Mouse (Mus musculus): ENCODE results near the gene Hoxa4. TPM values are rescaled to one million over a fixed set of nuclear protein-coding genes. Genes with fewer than 3 reads are reported as not detected.

The Hoxa4 gene
- polyA plus RNA-seq (2012; rRNA removed): 1.6 and 2.2 TPM in 2 replicates

DNA sequence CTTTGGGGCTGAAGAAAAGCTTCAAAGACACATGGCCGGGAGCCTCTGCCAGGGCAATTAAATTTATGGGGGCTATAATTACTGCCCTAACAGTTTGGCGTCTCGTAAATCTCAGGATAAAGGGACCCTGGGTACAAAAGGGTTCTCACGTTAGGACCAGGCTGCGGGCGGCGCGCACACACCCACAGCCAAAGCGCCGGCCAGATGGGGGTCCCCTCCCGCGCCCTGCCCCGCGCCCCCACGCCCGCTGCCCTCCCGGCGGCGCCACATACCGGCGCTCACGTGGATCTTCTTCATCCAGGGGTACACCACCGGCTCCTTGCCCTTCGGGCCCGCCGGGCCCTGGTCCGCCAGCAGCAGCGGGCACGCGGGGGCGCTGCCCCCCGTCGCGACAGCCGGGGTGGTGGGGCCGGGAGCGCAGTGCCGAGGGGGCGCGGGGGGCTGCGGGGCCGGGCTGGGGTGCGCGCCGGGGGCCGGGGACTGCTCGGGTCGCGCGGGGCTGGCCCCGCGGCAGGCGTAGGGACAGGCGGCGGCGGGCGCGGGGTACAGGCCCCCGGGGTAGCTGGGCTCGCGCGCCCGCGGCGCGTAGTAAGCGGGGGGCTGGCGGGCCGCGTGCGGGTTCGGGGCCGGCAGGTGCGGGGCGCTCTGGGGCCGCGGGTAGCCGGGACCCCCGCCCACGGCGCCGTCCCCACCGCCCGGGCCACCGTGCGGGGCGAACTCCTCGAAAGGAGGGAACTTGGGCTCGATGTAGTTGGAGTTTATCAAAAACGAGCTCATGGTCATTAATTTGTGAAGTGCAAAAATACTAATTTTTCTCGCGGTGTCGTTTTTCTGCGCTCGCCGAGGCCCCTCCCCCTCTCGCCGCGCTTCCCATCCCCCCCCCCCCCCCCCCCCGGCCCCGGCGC lies at the start of gene Hoxa4:
Gene Hoxa4, minus strand, starts transcription at position 848 of the 905 bp plus-strand sequence.

DNA sequence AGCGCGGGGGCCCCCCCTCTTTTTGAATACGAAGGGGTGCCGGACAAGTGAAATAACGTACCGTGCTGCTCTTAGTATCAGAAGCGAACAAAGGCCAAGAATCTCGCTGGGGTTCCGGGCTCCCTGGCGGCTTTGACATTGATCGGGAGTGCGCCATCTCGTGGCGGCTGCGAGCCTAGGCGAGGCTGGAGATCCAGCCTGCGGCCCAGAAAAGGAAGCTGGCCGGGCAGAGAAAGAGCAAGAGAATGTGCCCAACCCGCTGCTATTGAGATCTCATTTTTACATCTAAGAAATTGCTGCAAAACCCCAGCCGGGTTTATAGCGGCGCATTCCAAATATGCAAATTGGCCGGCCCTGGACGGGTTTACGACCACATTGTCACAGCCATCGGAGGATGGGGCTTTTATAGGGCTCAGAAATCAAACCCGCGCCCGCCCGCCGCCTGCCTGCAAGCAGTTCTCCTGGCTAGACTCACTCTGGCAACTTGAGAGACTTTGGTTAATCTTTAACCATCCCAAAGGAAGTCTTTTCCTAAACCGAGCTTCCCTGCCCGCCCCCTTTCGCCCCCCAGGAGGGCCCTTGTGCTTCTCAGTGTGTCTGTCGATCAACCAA lies 48.9 kb upstream of the Hoxa4 start, which contains the start of gene Hoxa10:
Gene Hoxa10, minus strand, starts transcription at position 466 of the 612 bp plus-strand sequence.

DNA sequence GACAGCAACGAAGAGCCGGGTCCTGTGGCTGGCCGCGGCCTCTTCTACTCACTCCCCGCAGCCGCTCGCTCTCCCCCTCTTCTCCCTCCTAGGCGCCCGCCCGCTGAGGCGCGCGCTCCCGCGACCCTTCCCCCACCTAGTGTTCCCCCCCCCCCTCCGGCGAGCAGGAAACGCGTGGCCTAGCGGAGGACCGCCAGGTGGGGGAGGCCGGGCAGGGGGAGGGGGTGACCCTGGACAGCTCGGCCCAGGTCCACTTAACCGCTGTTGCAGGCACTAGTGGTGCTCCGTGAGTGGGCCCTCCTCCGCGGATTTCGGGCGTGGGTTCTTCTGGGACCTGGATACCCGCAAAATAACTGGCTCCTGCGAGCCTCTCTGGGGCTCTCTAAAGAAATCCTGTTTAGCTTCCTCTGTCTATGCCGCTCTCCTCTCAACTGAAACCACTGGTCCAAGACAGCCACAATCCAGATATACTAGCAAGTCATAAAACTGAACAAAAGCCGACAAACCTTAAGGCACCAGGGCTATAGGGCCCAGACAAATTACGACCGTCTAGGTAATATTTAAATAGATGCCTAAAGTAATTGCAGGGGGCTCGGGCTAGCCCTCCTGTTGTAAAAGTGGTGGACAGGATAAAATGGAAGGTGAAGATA lies 39.1 kb upstream of the Hoxa4 start, which contains the start of gene Hoxa9:
Gene Hoxa9, minus strand, starts transcription at position 574 of the 650 bp plus-strand sequence.

DNA sequence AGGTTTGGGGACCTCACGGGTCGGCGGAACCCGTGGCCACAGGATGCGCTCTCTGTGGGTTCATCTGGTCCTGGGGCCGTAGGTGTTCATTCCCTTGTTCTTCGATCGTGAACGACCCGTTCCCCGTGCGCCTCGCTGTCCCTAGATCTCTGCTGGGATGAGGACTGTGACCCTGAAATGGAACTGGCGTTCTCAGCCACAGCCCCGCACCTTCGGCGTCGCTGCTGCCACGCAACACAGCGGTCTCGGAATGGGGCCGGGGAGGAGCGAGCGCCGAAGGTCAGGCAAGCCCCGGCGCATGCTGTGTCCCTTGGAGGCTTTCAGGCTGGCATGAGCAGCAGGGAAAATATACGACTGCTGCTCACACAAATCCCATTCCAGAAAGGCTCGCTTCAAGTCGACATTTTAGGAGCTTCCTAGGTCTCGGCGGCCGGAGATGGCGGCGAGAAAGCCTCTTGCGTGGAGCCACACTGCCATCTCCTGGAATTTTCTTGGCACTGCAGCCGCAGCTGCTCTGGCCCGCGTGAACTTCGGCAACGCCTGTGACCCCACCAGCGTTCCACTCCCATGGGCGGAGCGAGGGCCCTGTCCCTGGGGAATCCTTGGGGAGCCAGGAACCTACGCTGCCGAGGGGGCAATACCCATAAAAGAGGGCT lies 29.9 kb upstream of the Hoxa4 start, which contains the start of gene Hoxa7:
Gene Hoxa7, minus strand, starts transcription at position 518 of the 656 bp plus-strand sequence.

DNA sequence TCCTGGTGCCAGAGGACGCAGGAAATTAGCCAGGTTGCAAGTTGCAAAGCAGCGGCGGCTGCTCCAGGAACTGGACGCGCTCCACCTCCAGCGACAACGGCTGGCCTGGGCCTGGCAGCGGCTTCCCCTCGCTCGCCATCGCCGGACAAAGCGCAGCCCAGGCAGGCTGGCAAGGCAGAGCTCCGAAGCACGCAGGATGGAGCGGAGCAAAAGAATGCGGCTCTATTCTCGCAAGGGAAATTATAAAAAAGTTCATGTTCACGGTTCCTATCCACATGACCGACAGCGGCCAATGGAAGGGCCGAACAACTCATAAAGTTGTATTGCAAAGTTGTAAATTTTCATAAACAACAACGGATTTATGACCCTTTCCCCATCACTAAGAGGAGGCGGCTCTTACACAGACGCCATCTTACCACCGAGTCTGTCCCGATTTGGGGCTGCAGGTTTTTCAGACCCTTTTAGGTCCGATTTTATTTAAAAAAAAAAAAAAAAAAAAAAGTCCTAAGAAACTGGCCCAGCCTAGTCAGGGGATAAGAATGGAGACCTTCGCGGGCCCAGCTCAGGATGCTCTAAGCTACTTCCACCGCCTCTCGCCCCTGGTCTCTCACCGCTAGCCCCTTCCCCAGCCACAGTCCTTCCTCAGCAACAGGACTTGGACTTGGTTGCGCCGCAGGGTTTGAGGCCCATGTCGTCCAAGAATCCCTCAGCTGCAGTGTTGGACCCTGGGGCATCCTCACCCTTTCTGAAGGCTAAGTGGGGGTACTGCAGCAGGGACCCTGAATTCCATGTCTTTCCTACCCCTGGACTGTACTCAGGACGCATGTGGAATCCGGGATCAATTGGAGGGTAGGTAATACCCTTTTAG lies 21.8 kb upstream of the Hoxa4 start, which contains the start of the genes Hoxa3 and Gm28308:
Gene Hoxa3, minus strand, starts transcription at position 218 of the 868 bp plus-strand sequence.
Gene Gm28308, minus strand, starts transcription at position 221 of the 868 bp plus-strand sequence.

DNA sequence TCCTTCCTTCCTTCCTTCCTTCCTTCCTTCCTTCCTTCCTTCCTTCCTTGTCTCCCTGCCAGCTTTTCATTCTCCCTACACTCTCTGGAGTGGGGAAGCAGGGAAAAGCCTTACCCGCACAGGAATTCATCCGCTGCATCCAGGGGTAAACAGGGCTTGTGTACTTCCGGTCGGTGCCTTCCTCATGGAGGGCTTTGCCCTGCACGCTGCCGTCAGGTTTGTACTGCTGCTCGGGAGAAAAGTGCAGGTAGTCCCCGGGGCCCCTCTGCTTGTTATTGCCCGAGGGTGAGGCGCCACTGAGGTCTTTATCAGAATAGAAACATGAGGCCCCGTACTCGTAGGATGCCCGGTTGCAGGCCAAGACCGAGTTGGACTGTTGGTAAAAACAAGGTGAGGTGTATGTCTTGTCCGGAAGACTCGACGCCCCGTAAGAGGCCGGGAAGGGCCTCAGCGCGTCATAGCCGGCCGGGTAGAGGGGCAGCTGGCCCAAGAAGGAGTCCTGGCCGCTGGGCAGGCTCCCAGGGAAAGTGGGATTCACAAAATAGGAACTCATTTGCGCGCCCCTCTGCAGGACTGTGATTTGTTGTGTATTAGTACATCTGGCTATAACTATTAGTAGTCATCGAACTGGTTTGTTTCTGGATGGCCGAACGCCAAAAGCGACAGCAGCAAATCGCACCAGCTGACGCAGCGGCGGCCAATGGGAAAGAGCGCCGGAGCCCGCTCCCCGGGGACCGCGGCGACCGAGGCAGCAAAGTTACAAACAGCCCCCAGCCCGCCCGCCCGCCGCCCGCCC lies 16.7 kb upstream of the Hoxa4 start, which contains the start of gene Hoxa6:
Gene Hoxa6, minus strand, starts transcription at position 651 of the 796 bp plus-strand sequence.

DNA sequence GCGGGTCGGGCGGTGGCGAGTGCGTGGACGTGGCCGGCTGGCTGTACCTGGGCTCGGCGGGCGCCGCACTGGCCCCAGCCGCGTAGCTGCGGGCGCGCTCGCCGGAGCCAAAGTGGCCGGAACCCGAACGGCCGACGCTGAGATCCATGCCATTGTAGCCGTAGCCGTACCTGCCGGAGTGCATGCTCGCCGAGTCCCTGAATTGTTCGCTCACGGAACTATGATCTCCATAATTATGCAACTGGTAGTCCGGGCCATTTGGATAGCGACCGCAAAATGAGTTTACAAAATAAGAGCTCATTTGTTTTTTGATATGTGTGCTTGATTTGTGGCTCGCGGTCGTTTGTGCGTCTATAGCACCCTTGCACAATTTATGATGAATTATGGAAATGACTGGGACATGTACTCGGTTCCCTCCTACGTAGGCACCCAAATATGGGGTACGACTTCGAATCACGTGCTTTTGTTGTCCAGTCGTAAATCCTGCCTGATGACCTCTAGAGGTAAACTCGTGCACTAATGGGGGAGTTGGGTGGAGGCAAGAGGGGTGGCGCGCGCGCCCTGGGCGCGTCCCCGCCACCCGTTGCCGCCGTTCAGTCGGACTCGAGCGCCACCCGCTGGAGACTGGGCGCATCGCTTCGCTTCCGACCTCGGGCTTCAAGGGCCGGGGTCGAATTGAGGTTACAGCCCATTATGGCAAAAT lies 12.6 kb upstream of the Hoxa4 start, which contains the start of gene Hoxa5:
Gene Hoxa5, minus strand, starts transcription at position 538 of the 703 bp plus-strand sequence.

DNA sequence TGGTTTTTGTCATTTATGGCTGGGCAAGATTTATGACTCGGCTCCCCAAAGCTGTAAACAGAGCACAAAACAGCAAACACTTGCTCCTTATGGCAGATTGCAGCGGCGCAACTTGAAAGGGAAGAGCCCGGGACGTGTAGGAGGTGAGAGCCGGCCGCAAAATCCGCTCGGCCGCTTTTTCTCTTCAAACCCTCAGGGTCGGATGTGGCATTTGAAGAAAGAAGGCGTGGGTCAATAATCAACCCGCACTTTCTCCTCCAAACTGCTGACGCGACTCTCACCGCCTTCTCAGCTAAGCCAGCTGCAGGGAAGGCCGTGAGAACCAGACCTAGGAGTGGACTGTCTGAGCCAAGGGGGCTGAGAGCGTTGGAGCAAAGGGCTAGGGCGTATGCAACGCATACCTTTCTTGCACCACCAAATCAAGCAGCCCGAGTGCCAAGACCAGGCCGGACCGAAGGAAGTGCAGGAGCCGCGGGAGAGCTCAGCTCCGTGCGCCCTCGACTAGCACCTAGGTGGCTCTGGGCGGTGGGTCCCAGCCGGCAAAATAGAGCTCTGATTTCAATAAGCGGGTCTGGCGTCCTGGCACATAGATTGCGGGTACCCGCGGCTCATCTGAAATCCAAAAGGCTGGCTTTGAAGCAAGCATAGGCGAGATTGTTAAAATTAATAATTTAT lies 14.4 kb downstream of the Hoxa4 start, which contains the start of gene 5730596B20Rik:
Gene 5730596B20Rik, plus strand, starts transcription at position 438 of the 675 bp plus-strand sequence.

DNA sequence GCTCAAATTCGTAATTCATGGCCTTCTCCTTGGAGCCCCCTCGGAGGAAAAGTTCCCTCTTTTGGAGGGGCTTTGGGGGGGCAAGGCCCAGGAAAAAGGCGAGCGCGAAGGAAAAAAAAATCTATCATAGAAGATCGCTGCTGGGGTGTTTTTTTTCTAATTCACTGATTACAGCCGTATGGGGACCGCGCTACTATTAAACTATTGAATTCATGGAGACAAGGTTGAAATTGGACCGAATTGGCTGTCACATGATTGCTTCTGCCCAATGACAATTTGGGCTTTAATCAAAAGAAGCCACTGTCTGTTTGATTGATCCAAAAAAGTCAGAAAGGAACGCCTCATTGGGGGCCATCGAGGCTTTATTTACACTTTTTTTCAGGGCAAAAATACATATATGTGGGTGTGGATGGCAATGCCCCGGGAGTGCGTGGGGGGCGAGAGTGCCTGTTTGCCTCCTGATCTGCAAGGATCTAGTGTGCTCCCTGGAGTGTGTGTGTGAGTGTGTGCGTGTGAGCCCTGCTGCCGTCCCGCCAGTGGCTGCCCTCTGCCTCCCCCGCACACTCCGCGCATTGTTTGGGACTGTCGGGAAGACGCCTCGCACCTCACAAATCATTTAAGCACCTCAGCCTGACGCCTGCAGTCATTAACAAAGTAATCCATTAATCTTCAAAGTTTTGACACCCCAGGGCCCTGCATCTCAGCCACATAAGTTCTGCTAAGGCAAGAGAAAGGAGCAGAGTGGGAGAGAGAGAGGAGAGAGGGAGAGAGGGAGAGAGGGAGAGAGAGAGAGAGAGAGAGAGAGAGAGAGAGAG lies 26.7 kb downstream of the Hoxa4 start, which contains the start of gene Hoxa2:
Gene Hoxa2, minus strand, starts transcription at position 206 of the 815 bp plus-strand sequence.

DNA sequence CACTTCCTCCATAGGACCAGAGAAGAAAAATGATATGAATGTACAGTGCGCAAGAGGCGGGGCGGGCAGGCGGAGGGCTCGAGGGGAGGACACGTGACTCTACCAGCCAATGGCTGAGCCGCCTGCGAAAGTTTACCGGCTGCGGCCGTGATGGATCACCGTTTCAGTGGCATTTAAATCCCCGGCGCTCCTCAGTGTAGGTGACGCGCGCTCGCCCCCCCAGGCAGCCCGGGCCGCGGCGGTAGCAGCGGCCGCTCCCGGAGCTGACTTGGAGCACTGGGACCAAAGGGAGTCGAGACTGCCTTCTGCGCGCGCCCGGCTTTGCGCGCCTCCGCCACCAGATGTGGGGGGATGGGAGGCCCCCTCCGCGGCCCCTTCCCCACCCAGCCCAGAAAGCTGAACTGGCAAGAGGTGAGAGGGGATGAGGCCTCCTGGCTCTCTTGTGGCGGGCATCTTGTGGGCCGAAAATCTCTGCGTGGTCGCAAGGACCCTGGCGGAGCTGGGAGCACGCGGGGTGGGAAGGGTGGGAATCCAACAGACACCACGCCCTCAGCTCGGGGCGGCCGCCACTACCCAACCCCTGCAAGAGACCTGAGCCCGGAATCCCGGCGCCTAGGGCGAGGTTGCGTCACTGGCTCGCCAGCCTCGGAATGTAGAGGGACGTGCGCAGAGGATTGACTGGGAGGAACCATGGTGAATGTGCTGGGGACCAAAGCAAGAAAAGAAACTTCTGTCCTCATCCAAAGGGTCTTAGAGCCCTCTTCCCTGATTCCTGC lies 33.1 kb downstream of the Hoxa4 start, which contains the start of gene Hoxa1:
Gene Hoxa1, minus strand, starts transcription at position 42 of the 776 bp plus-strand sequence.

Other genes with a start within 250 kb of the Hoxa4 start
- 2.7 and 4.4 TPM in 2 replicates for gene Skap2, start 179.2 kb downstream of the Hoxa4 start, polyA plus RNA-seq (2012; rRNA removed)
- gene Hoxa1, start 33.4 kb downstream of the Hoxa4 start, polyA plus RNA-seq (2012; rRNA removed): 0.35 and 0.45 TPM in 2 replicates
- gene Hoxa2, start 26.9 kb downstream of the Hoxa4 start, polyA plus RNA-seq (2012; rRNA removed): 1.7 and 1.8 TPM in 2 replicates
- gene 5730596B20Rik, start 14.3 kb downstream of the Hoxa4 start, polyA plus RNA-seq (2012; rRNA removed): 0.05 TPM in 1 of 2 replicates, not detected in the other
- gene Hoxa5, start 12.8 kb upstream of the Hoxa4 start, polyA plus RNA-seq (2012; rRNA removed): 17.8 and 22.4 TPM in 2 replicates
- gene Hoxa6, start 17.0 kb upstream of the Hoxa4 start, polyA plus RNA-seq (2012; rRNA removed): 7.2 and 7.6 TPM in 2 replicates
- 9.8 and 12.6 TPM in 2 replicates for gene Hoxa3, start 21.6 kb upstream of the Hoxa4 start, polyA plus RNA-seq (2012; rRNA removed)
- gene Gm28308, start 21.6 kb upstream of the Hoxa4 start, polyA plus RNA-seq (2012; rRNA removed): 7.2 and 8.5 TPM in 2 replicates
- 8.0 and 10.8 TPM in 2 replicates for gene Hoxa7, start 30.1 kb upstream of the Hoxa4 start, polyA plus RNA-seq (2012; rRNA removed)
- gene Hoxa9, start 39.3 kb upstream of the Hoxa4 start, polyA plus RNA-seq (2012; rRNA removed): 43.7 and 45.9 TPM in 2 replicates
- 14.6 and 23.1 TPM in 2 replicates for gene Hoxa10, start 49.1 kb upstream of the Hoxa4 start, polyA plus RNA-seq (2012; rRNA removed)
- gene Hoxa11, start 54.1 kb upstream of the Hoxa4 start, polyA plus RNA-seq (2012; rRNA removed): 5.8 and 5.9 TPM in 2 replicates
- gene Hoxa13, start 69.1 kb upstream of the Hoxa4 start, polyA plus RNA-seq (2012; rRNA removed): not detected in 2 replicates
- 2.6 and 3.1 TPM in 2 replicates for gene Evx1, start 121.7 kb upstream of the Hoxa4 start, polyA plus RNA-seq (2012; rRNA removed)

Measured in ovary, adult 2 months (tissue).